Mouse (Mus musculus) kidney, adult 8-10 months (tissue): ENCODE measurements around the gene Kcnq1.

ENCODE experiments used
- DNase-seq, 2 experiments: peaks; one replicate each; pipeline ENCODE4 v3.0.0; 2022

Gene Kcnq1

GRCm38 (mm10) chr7:143139932-143140331 is 33.8 kb downstream of the Kcnq1 start:
- no peak for DNase-seq

DNA sequence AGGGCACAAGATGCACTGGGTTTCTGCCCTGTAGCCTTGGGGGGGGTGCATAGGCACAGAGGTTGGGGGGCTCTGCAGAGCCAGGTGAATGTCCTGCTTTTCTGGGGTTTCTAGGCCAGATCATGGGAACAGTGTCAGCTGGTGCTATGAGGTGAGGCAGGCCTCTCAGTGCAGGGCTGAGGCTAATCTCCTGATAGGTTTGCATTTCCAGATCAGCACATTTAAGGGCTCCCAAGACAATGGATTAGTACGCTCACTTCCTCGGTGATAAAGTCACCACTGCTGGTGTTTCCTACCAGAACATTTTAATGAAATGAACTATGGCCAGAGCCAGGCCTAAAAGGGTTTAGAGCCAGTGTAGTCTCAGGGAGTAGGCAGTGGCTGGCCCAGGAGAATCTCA is 36.5 kb downstream of the Kcnq1 start:
- no peak for DNase-seq

DNA sequence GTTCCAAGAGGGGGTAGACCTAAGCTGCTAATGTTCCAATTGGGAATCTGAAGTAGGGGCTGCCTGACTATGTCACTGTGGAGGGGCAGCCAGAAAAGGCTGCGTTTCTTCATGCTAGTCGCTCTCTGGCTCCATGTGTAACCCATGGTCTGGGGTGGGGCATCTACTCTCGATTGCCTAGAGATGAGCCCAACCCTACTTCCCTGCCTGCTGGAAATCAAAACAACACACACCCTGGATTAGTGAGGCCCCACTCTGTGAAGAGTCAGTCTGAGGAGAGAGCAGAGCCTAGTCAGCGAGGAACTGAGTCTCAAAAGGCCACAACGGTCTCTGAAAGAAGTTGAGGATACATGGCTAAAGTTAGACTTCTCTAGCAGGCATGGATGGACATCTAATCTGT is 40.9 kb downstream of the Kcnq1 start:
- no peak for DNase-seq

DNA sequence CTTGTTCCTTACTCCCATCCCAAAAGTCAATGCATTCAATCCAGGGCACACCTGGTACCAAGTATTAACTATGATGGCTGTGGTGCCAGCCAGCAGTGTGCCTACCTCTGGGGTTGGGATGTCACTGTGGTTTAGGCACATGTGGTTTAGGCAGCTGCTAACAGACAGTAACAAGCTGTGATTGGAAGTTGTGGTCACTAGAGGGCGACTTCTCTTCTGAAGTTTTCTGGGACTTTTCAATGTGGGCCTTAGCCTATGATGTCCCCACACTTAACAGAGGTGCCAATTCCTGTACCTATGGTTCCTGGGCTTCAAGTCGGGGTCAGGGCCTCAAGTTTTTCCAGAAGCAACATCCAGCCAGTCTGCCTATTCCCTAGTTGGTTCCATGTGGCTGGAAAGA is 45.0 kb downstream of the Kcnq1 start:
- peak in 1 of 2 experiments; percentile 60 for DNase-seq

- no peak for DNase-seq
Observed at GRCm38 (mm10) chr7:143152350-143152749, 46.2 kb downstream of the Kcnq1 start.

DNA sequence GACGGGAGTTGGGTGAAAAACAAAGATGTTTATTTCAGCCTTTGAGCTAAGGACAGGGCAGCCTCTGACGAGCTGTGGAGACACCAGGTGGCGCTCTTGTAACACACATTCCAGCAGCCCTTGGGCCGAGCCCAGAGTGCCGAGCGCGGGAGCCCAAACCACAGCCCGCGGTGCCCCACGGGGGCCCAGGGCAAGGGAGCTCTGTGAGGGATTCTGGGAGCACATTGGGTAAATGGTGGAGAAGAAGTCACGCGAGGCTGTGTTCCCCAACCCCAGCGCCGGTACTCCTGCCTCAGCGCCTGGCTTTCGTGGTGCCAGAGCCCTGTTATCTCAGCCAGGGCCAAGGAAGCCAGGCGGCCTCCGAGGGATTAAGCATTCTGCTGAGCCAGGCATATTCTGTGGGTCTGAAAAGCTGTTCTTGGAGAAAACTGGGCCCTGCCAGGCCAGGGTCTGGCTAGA is 47.8 kb downstream of the Kcnq1 start:
- peak; percentile 61 to 85 for DNase-seq

DNA sequence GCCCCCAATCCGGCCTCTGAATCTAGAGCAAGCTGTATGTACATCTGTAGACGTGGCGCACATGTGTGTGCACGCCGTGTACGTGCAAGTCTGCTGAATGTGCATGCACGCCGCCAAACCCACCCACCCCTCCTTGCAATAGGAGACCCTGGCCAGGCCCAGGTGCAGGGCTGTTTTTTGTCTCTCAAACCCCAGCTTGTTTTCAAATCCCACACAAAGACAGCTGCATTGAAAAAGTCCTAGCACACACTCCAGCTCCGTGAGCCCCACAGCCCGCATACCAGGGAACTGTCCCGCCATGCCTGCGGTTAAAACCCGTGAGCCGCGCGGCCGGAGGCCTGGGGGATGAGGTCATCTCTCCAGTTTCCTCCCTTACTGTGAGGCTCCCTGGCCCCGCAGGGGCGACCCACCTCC is 48.3 kb downstream of the Kcnq1 start:
- no peak for DNase-seq

DNA sequence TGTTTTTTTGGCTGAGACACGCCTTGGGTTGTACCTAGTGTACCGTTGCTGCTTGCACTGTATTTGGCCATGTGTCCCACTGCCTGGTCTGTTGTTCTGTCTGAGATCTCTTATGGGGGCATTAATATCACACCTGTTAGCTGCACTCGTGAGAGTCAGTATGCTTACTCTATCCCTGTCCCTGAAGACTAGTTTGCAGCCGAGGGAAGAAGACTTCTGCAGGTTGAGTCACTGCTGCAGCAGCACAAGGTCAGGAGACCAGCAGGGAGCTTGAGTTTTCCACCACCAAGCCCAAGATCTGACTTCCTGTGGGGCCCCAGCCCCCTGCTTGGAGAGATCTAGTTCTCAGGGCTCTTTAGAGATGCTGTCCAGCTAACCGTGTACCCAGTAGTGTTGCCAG is 49.1 kb downstream of the Kcnq1 start:
- no peak for DNase-seq

GRCm38 (mm10) chr7:143158690-143159425 is 52.7 kb downstream of the Kcnq1 start:
- no peak for DNase-seq

- DNase-seq: no peak
Observed at GRCm38 (mm10) chr7:143159446-143159845, 53.3 kb downstream of the Kcnq1 start.

DNA sequence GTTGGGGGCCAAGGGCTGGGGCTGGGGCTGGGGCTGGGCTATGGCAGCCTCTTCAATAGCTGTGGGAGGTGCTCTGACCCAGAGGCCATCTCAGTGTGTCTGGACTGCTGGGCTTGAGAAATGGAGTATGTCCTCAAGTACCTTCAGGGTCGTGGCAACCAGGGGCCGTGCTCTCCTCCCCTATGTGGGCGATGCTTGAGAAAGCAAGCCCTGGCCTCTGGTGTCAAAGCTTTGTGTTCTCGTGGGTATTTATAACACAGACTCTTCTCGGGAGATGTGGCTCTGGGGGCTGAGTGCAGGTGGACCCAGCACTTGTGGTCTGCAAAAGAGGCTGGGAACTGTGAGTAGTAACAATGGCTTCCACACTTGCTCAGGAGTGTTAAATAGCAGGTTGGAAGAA is 53.9 kb downstream of the Kcnq1 start:
- no peak for DNase-seq

- DNase-seq: no peak
Observed at GRCm38 (mm10) chr7:143162051-143162450, 55.9 kb downstream of the Kcnq1 start.

- no peak for DNase-seq
Observed at GRCm38 (mm10) chr7:143164074-143164473, 57.9 kb downstream of the Kcnq1 start.

DNA sequence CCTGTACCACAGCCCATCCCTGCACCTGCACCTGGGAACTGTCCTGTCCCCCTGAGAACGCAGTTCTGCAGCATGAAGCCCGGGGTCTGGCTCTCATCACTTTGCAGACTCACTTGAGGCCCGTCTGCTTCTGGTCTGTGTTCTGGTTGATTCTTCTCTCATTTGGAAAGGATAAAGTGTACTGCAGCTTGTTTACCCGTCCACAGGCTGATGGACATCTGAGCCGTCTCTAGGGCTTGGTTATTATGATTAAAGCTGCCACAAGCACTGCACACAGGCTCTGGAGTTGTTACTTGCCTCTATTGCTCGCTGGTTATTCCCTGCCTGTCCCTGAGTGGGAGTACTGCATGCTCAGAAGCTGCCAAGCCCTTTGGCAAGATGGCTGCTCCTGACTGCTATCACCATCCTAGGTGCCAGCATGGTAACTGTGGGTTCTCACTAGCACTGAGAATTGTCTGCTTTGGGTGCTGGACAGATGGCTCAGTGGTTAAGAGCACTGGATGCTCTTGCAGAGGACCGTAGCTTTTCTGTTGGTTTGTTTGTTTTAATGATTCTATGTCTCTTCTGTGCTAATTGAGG is 59.6 kb downstream of the Kcnq1 start:
- DNase-seq: no peak

DNA sequence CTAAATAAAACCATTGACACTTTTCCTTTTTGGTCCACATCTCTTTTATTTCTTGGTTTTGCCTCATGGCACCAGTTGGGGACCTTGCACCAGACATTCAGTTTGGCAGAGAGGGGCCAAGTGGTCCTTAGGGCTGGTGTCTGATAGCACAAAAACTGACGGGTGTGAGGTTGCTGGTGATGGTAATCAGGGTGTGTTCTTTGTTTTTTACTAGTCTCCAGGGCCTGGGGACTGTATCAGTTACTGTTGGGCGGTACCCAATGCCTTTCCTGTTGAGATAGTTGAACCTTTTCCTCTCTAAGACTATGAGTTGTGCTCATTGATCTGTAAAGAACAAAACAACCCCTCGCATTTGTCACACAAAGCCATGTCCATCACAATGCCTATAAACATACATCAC is 61.1 kb downstream of the Kcnq1 start:
- DNase-seq: no peak

- no peak for DNase-seq
Observed at GRCm38 (mm10) chr7:143169371-143169770, 63.2 kb downstream of the Kcnq1 start.

DNA sequence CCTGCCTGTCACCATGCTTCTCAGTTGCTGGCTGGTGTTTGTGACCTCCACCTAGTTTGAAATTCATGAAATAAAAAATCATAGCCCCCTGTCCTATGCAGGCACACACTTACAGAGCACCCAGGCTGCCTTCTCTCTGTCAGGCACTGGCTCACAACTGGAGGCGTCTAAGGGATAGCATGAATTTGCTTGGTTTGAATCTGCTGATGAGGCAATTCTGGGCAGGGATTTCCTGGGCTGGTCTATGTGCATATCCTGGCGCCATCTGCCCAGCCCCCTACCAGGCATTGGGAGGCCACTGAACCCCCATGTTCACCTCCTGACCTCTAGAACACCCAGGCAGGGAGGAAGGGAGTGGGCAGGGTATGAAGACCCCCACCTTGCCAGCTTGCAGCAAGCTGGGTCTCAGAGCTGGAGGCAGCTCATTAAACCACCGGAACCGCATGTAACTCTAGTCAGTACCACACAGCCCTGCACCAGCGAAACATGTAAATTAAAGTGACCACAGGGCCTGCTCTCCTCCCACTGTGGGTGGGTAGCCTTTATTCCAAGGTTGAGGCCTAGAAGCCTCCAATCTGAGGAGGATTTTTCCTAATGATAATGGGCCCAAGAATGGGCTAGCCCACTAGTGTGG is 66.9 kb downstream of the Kcnq1 start:
- no peak for DNase-seq

GRCm38 (mm10) chr7:143174633-143175032 is 68.5 kb downstream of the Kcnq1 start:
- no peak for DNase-seq

DNA sequence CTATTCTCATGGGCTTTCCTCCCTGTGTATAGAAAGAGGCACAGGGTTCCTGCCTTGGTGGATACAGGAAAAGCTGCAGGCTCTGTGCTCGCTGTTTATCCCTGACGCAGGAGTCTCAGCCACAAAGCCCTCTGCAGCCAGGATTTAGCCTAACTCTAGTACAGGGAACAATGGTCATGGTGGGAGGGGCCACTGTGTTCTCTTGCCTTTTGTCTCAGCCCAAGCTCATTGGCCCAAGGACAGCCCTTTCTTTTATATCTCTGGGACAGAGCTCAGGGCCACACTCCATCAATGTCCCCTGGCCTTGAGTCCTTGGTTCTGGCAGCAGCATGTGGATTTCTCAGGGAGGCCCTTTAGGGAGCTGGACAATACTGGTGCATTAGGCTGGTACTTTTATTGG is 72.7 kb downstream of the Kcnq1 start:
- no peak for DNase-seq

GRCm38 (mm10) chr7:143180761-143181160 is 74.6 kb downstream of the Kcnq1 start:
- peak; percentile 35 to 49 for DNase-seq

GRCm38 (mm10) chr7:143181311-143181710 is 75.1 kb downstream of the Kcnq1 start:
- DNase-seq: no peak

DNA sequence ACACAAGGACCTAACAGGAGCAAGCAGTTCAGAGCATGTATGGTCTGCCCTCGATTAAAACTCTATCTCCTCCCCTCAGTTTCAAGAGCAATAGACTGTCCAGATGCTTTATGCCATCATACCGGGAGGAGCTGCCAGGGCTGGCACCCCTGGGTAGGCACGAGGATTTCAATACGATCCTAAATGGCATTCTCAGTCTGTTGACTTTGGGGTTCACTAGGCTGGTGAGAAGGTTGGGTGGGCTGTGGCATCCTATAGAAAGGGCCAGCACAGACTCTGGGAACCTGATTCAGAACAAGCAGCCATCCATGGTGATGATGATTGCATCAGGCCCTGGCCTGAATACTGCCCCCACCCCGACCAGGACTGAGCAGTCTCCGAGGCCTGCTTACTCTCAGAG is 79.3 kb downstream of the Kcnq1 start:
- no peak for DNase-seq

GRCm38 (mm10) chr7:143186378-143186777 is 80.2 kb downstream of the Kcnq1 start:
- DNase-seq: no peak

GRCm38 (mm10) chr7:143187181-143187580 is 81.0 kb downstream of the Kcnq1 start:
- no peak for DNase-seq
